Mouse (Mus musculus): ENCODE measurements around the gene Ugt1a6a. TPM values are rescaled to one million over a fixed set of nuclear protein-coding genes. Genes with fewer than 3 reads are reported as not detected.

The Ugt1a6a gene
- polyA plus RNA-seq, 1 experiment from 2014 or later: 2.8 TPM

- no peaks in the 10 kb centered on the region for H3K27me3 ChIP-seq (replicated peaks; ENCODE audit: control insufficient read depth, insufficient read depth, low read length)
- H3K36me3 ChIP-seq (ENCODE audit: control insufficient read depth, insufficient read depth): no peaks in the 10 kb centered on the region
- H3K27ac ChIP-seq (ENCODE audit: low read length): no peak overlapping the region
- no peak overlapping the region for H3K4me2 ChIP-seq (ENCODE audit: low read length)
- H3K9me3 ChIP-seq (ENCODE audit: control insufficient read depth, low read length): peaks cover 60% of the 10 kb centered on the region
- no peak overlapping the region for H3K9ac ChIP-seq (replicated peaks; ENCODE audit: low read depth, low read length)
- ATAC-seq: no peak
- H3K4me3 ChIP-seq (replicated peaks; ENCODE audit: low read length): no peak overlapping the region
- WGBS: 82% methylated on average over 2 of the region's 2 CpGs
- no peaks in the 10 kb centered on the region for H3K4me1 ChIP-seq (replicated peaks; ENCODE audit: control insufficient read depth, insufficient read depth, low read length)
Measured at GRCm38 (mm10) chr1:88214462-88214952, 79.9 kb downstream of the Ugt1a6a start.

GRCm38 (mm10) chr1:88215466-88216380 is 81.1 kb downstream of the Ugt1a6a start:
- Histone ChIP-seq H3K4me1 (replicated peaks; ENCODE audit: control insufficient read depth, insufficient read depth, low read length) (no peaks in the 10 kb centered on the region), H3K4me2 (ENCODE audit: low read length) (no peak overlapping the region), H3K36me3 (ENCODE audit: control insufficient read depth, insufficient read depth) (no peaks in the 10 kb centered on the region), H3K27me3 (replicated peaks; ENCODE audit: control insufficient read depth, insufficient read depth, low read length) (no peaks in the 10 kb centered on the region), H3K4me3 (replicated peaks; ENCODE audit: low read length) (no peak overlapping the region), H3K9me3 (ENCODE audit: control insufficient read depth, low read length) (peaks cover 60% of the 10 kb centered on the region), H3K27ac (ENCODE audit: low read length) (no peak overlapping the region), H3K9ac (replicated peaks; ENCODE audit: low read depth, low read length) (no peak overlapping the region)
- no peak for ATAC-seq
- 72% methylated on average over 10 of the region's 10 CpGs for WGBS

GRCm38 (mm10) chr1:88216551-88216950 is 81.9 kb downstream of the Ugt1a6a start:
- ATAC-seq: no peak
- no peak overlapping the region for H3K9ac ChIP-seq (replicated peaks; ENCODE audit: low read depth, low read length)
- WGBS: 54% methylated on average over 2 of the region's 2 CpGs
- peaks cover 57% of the 10 kb centered on the region for H3K9me3 ChIP-seq (ENCODE audit: control insufficient read depth, low read length)
- no peaks in the 10 kb centered on the region for H3K36me3 ChIP-seq (ENCODE audit: control insufficient read depth, insufficient read depth)
- no peak overlapping the region for H3K4me2 ChIP-seq (ENCODE audit: low read length)
- H3K27ac ChIP-seq (ENCODE audit: low read length): no peak overlapping the region
- no peak overlapping the region for H3K4me3 ChIP-seq (replicated peaks; ENCODE audit: low read length)
- H3K27me3 ChIP-seq (replicated peaks; ENCODE audit: control insufficient read depth, insufficient read depth, low read length): no peaks in the 10 kb centered on the region
- H3K4me1 ChIP-seq (replicated peaks; ENCODE audit: control insufficient read depth, insufficient read depth, low read length): no peaks in the 10 kb centered on the region

GRCm38 (mm10) chr1:88217144-88217543 is 82.5 kb downstream of the Ugt1a6a start:
- H3K4me1 ChIP-seq (replicated peaks; ENCODE audit: control insufficient read depth, insufficient read depth, low read length): no peaks in the 10 kb centered on the region
- no peaks in the 10 kb centered on the region for H3K27me3 ChIP-seq (replicated peaks; ENCODE audit: control insufficient read depth, insufficient read depth, low read length)
- no peak overlapping the region for H3K4me2 ChIP-seq (ENCODE audit: low read length)
- H3K9ac ChIP-seq (replicated peaks; ENCODE audit: low read depth, low read length): no peak overlapping the region
- ATAC-seq: no peak
- no peaks in the 10 kb centered on the region for H3K36me3 ChIP-seq (ENCODE audit: control insufficient read depth, insufficient read depth)
- no peak overlapping the region for H3K27ac ChIP-seq (ENCODE audit: low read length)
- H3K4me3 ChIP-seq (replicated peaks; ENCODE audit: low read length): no peak overlapping the region
- peaks cover 53% of the 10 kb centered on the region for H3K9me3 ChIP-seq (ENCODE audit: control insufficient read depth, low read length)
- WGBS: 67% methylated on average over 2 of the region's 2 CpGs

GRCm38 (mm10) chr1:88217576-88217975 is 83.0 kb downstream of the Ugt1a6a start:
- Histone ChIP-seq H3K27ac (ENCODE audit: low read length) (no peak overlapping the region), H3K4me1 (replicated peaks; ENCODE audit: control insufficient read depth, insufficient read depth, low read length) (no peaks in the 10 kb centered on the region), H3K9ac (replicated peaks; ENCODE audit: low read depth, low read length) (no peak overlapping the region), H3K4me3 (replicated peaks; ENCODE audit: low read length) (no peak overlapping the region), H3K9me3 (ENCODE audit: control insufficient read depth, low read length) (peaks cover 50% of the 10 kb centered on the region), H3K4me2 (ENCODE audit: low read length) (no peak overlapping the region), H3K27me3 (replicated peaks; ENCODE audit: control insufficient read depth, insufficient read depth, low read length) (no peaks in the 10 kb centered on the region), H3K36me3 (ENCODE audit: control insufficient read depth, insufficient read depth) (no peaks in the 10 kb centered on the region)
- ATAC-seq: no peak
- WGBS: 39% methylated on average over 3 of the region's 3 CpGs

GRCm38 (mm10) chr1:88218051-88218450 is 83.4 kb downstream of the Ugt1a6a start:
- 75% methylated on average over 9 of the region's 9 CpGs for WGBS
- no peaks in the 10 kb centered on the region for H3K4me1 ChIP-seq (replicated peaks; ENCODE audit: control insufficient read depth, insufficient read depth, low read length)
- H3K9me3 ChIP-seq (ENCODE audit: control insufficient read depth, low read length): peaks cover 45% of the 10 kb centered on the region
- no peaks in the 10 kb centered on the region for H3K27me3 ChIP-seq (replicated peaks; ENCODE audit: control insufficient read depth, insufficient read depth, low read length)
- no peaks in the 10 kb centered on the region for H3K36me3 ChIP-seq (ENCODE audit: control insufficient read depth, insufficient read depth)
- no peak for ATAC-seq
- no peak overlapping the region for H3K27ac ChIP-seq (ENCODE audit: low read length)
- H3K4me2 ChIP-seq (ENCODE audit: low read length): no peak overlapping the region
- H3K4me3 ChIP-seq (replicated peaks; ENCODE audit: low read length): no peak overlapping the region
- no peak overlapping the region for H3K9ac ChIP-seq (replicated peaks; ENCODE audit: low read depth, low read length)

GRCm38 (mm10) chr1:88218591-88218990 is 84.0 kb downstream of the Ugt1a6a start:
- Histone ChIP-seq H3K36me3 (ENCODE audit: control insufficient read depth, insufficient read depth) (no peaks in the 10 kb centered on the region), H3K4me1 (replicated peaks; ENCODE audit: control insufficient read depth, insufficient read depth, low read length) (no peaks in the 10 kb centered on the region), H3K4me3 (replicated peaks; ENCODE audit: low read length) (no peak overlapping the region), H3K27ac (ENCODE audit: low read length) (no peak overlapping the region), H3K9me3 (ENCODE audit: control insufficient read depth, low read length) (peaks cover 40% of the 10 kb centered on the region), H3K4me2 (ENCODE audit: low read length) (no peak overlapping the region), H3K27me3 (replicated peaks; ENCODE audit: control insufficient read depth, insufficient read depth, low read length) (no peaks in the 10 kb centered on the region), H3K9ac (replicated peaks; ENCODE audit: low read depth, low read length) (no peak overlapping the region)
- WGBS: 50% methylated on average over 4 of the region's 4 CpGs
- no peak for ATAC-seq

GRCm38 (mm10) chr1:88219054-88219453 is 84.4 kb downstream of the Ugt1a6a start:
- Histone ChIP-seq H3K27me3 (replicated peaks; ENCODE audit: control insufficient read depth, insufficient read depth, low read length) (no peaks in the 10 kb centered on the region), H3K27ac (ENCODE audit: low read length) (no peak overlapping the region), H3K4me1 (replicated peaks; ENCODE audit: control insufficient read depth, insufficient read depth, low read length) (no peaks in the 10 kb centered on the region), H3K4me2 (ENCODE audit: low read length) (no peak overlapping the region), H3K36me3 (ENCODE audit: control insufficient read depth, insufficient read depth) (no peaks in the 10 kb centered on the region), H3K9ac (replicated peaks; ENCODE audit: low read depth, low read length) (no peak overlapping the region), H3K4me3 (replicated peaks; ENCODE audit: low read length) (no peak overlapping the region), H3K9me3 (ENCODE audit: control insufficient read depth, low read length) (peaks cover 35% of the 10 kb centered on the region)
- 22% methylated on average over 1 of the region's 1 CpGs for WGBS
- no peak for ATAC-seq

- no peak overlapping the region for H3K4me3 ChIP-seq (replicated peaks; ENCODE audit: low read length)
- no peaks in the 10 kb centered on the region for H3K4me1 ChIP-seq (replicated peaks; ENCODE audit: control insufficient read depth, insufficient read depth, low read length)
- H3K27me3 ChIP-seq (replicated peaks; ENCODE audit: control insufficient read depth, insufficient read depth, low read length): no peaks in the 10 kb centered on the region
- H3K9me3 ChIP-seq (ENCODE audit: control insufficient read depth, low read length): peaks cover 26% of the 10 kb centered on the region
- no peaks in the 10 kb centered on the region for H3K36me3 ChIP-seq (ENCODE audit: control insufficient read depth, insufficient read depth)
- H3K9ac ChIP-seq (replicated peaks; ENCODE audit: low read depth, low read length): no peak overlapping the region
- ATAC-seq: no peak
- H3K27ac ChIP-seq (ENCODE audit: low read length): no peak overlapping the region
- no peak overlapping the region for H3K4me2 ChIP-seq (ENCODE audit: low read length)
Measured at GRCm38 (mm10) chr1:88220336-88220735, 85.7 kb downstream of the Ugt1a6a start.

Measured in forebrain, embryonic 16.5 days (tissue).